Mouse (Mus musculus) adrenal gland, postnatal 25 days (tissue): ENCODE results near the gene Park7. TPM values are rescaled to one million over a fixed set of nuclear protein-coding genes. Genes with fewer than 3 reads are reported as not detected.

Source experiments
- total RNA-seq: library from RNA; stranded (reverse); gene quantifications from 2 replicates; pipeline ENCODE4 v1.2.3, GENCODE M21; 2021

Park7 gene
- total RNA-seq, 1 experiment from 2014 or later: 290 TPM

Other genes starting within 250 kb of the Park7 start
- 23.4 and 32.5 TPM in 2 replicates for gene Errfi1, start 60.5 kb downstream of the Park7 start, total RNA-seq
- 0.15 TPM in 1 of 2 replicates, not detected in the other for gene Tnfrsf9, start 125 bp upstream of the Park7 start, total RNA-seq
- not detected in 2 replicates for gene Uts2, start 82.7 kb upstream of the Park7 start, total RNA-seq
- 29.7 and 55.5 TPM in 2 replicates for gene Per3, start 130.2 kb upstream of the Park7 start, total RNA-seq
- gene Vamp3, start 143.5 kb upstream of the Park7 start, total RNA-seq: 82.5 and 88.5 TPM in 2 replicates
- not detected in 2 replicates for gene Gm13090, start 175.1 kb upstream of the Park7 start, total RNA-seq